Mouse (Mus musculus) liver, postnatal 0 days (tissue): ENCODE data around the gene Plcb2.

Experiments
- CTCF ChIP-seq: sonication (generic); IDR thresholded peaks from 2 replicates; pipeline ENCODE4 v1.5.1; 2016; ENCODE audit warnings: antibody characterized with exemption, low read depth
- EP300 ChIP-seq: IDR thresholded peaks from 2 replicates; pipeline ENCODE4 v1.6.1; 2016; ENCODE audit warnings: antibody characterized with exemption, low read depth, mild to moderate bottlenecking

DNA sequence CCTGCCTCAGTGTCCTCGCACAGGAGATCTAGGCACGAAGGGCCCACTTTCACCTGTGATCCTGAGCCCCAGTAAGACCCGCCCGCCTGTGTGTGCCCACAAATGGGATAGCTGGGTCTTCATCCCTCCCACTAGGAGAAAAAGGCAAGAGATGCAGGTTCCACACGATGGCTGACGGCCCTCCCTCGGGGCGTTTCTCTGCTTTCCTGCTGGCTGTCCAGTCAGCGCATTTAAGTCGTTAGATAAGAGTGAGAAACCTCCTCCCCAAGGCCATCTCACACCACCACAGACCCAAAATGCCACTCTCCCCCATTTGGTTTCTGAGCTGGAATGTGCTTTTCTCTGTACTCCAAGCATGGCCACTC is 34.5 kb upstream of the Plcb2 start:
- TF ChIP-seq CTCF (no peak), EP300 (no peak)
